10 mouse cellular contexts compared by ENCODE assay signal in the genomic region with DNA sequence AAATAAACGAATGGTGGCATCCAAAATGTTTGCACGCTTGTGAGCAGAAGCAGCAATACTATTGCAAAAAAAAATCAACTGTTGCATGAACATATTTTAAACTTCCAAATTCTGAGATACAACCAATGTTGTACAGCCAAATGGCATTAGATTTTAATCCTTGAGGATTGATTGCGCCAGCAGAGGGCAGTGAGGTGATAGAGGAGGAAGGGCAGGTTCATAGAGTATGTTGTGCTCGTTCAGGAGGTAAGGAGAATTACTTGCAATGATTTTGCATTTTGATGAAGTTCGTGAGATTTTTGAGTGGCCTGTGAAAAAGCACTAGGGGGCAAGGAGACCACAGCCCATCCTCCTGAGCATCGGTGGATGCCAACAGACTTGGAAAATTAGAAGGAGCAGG. TPM values are rescaled to one million over a fixed set of nuclear protein-coding genes. Genes with fewer than 3 reads are reported as not detected.
DNase-seq lines count a peak whose midpoint lies in the region; ATAC-seq and TF ChIP-seq lines count a peak whose summit lies in the region.
"Had no signal": no experiment of that assay in that cellular context is flagged by ENCODE, and none has a peak within 500 bp of the region (broad histone marks: within the 10 kb centered on the region; RNA-seq: fewer than 3 reads in every experiment).

No protein-coding gene starts in this region.

- no peaks in the 10 kb centered on the region for H3K4me1 ChIP-seq in cortical plate, adult 2 months (ENCODE audit: control insufficient read depth, insufficient read depth, low read length)
- H3K4me1 ChIP-seq: embryonic facial prominence, embryonic 15.5 days; megakaryocyte, embryonic 14.5 days had no signal

- intact Hi-C loops in heart, postnatal 14 days (cut with DNase I): loop anchor here (1.0 to 5.0 kb wide), 4 partner anchors 36 to 371 kb away; a partner anchor contains a TSS
- intact Hi-C loops in left cerebral cortex, postnatal 10 days (cut with DNase I): loop anchor here (2.0 kb wide), 1 partner anchor 90 kb away; a partner anchor contains a TSS

- H3K4me3 ChIP-seq in cortical plate, adult 2 months (ENCODE audit: insufficient read depth, low read length): no peak overlapping the region
- H3K4me3 ChIP-seq: embryonic facial prominence, embryonic 15.5 days; megakaryocyte, embryonic 14.5 days had no signal

- peak; percentile 84; the same call in 1 of the 2 replicates for ATAC-seq in monocyte, adult 5-6 weeks (replicated peaks; ENCODE audit: insufficient number of reproducible peaks, low FRiP score, low TSS enrichment, poor library complexity, severe bottlenecking)
- ATAC-seq in megakaryocyte-erythroid progenitor cell, adult 5-6 weeks (replicated peaks; ENCODE audit: low FRiP score, low TSS enrichment, poor library complexity, severe bottlenecking): no peak

- peak; percentile 89 for TF ChIP-seq CTCF in cortical plate, adult 2 months (IDR thresholded peaks at IDR 0.05; ENCODE audit: extremely low read depth, insufficient read depth, low read length)

- no peak overlapping the region for H3K27ac ChIP-seq in cortical plate, adult 2 months (ENCODE audit: insufficient read depth, low read length)
- H3K27ac ChIP-seq: embryonic facial prominence, embryonic 15.5 days had no signal

- TF ChIP-seq POLR2A in cortical plate, adult 2 months (IDR thresholded peaks at IDR 0.05; ENCODE audit: extremely low read depth, insufficient read depth, low read length): no peak

- peak; percentile 52 for DNase-seq in ovary, postnatal 14 days (ENCODE audit: low spot score)
- DNase-seq in ovary, adult 18-20 months (ENCODE audit: low spot score): no peak
- DNase-seq in adrenal gland, adult 2 months: peak; percentile 66
- DNase-seq in heart, postnatal 14 days: peak; percentile 68 to 78
- DNase-seq in left cerebral cortex, postnatal 10 days (ENCODE audit: extremely low spot score in 1 of 2, low spot score in 2 of 2): peak; percentile 52 to 71

RNA-seq across cellular contexts. Expression of a gene that starts 33.8 kb away (rescaled TPM):
- not detected for total RNA-seq in adrenal gland, adult 2 months (2021)
- 0.04 TPM in 1 of 2 replicates, not detected in the other for polyA plus RNA-seq in adrenal gland, adult 2 months (2012; rRNA removed)
- 0.08 TPM in 1 of 2 replicates, not detected in the other for polyA plus RNA-seq in cortical plate, adult 2 months (2012; rRNA removed)
- total RNA-seq in heart, postnatal 14 days (2021): under 1 TPM; 0.14 to 0.15 TPM
- under 1 TPM; 0.24 to 0.30 TPM for total RNA-seq in left cerebral cortex, postnatal 10 days (2021)
- total RNA-seq in monocyte, adult 5-6 weeks (2017): 0.67 TPM in 1 of 3 replicates, not detected in the others
- not detected in 2 replicates for total RNA-seq in megakaryocyte-erythroid progenitor cell, adult 5-6 weeks (2014; fragmentation: Nextera tagmentation)
- 0.52 and 0.65 TPM in 2 replicates for total RNA-seq in megakaryocyte-erythroid progenitor cell, adult 5-6 weeks (2017)
